Mouse (Mus musculus): ENCODE measurements around the gene Ceacam16.
A peak's percentile ranks its signal among the peaks of the same experiment; 100 is the strongest.

The Ceacam16 gene

DNA sequence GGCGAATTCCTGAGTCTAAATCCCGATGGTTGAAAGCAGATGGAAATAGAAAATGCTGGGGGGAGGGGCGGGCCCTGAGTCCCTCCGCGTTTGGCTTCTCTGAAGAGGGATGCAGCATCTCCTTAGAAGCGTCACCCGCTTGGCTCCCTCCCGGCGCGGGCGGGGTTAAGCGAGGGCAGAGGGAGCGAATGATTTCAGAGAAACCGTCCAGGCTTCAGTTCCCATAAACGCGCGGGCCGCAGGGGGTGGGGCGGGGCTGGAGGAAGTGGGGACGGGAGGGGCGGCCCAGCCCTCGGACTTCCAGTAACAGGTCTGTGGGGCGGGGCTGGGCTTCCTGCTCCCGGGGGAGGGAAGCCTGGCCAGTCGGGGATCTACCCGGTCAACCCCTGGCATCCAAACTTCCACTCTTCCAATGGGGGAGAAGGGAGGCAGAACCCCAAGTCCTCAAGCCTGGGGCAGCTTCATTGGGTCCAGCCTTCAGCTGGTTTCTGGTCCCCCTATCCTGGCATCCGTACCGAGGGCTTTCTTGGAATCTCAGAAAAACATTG is 44.8 kb downstream of the Ceacam16 start:
- DNase-seq (ENCODE audit: low read depth, low spot score): peak; percentile 61

DNA sequence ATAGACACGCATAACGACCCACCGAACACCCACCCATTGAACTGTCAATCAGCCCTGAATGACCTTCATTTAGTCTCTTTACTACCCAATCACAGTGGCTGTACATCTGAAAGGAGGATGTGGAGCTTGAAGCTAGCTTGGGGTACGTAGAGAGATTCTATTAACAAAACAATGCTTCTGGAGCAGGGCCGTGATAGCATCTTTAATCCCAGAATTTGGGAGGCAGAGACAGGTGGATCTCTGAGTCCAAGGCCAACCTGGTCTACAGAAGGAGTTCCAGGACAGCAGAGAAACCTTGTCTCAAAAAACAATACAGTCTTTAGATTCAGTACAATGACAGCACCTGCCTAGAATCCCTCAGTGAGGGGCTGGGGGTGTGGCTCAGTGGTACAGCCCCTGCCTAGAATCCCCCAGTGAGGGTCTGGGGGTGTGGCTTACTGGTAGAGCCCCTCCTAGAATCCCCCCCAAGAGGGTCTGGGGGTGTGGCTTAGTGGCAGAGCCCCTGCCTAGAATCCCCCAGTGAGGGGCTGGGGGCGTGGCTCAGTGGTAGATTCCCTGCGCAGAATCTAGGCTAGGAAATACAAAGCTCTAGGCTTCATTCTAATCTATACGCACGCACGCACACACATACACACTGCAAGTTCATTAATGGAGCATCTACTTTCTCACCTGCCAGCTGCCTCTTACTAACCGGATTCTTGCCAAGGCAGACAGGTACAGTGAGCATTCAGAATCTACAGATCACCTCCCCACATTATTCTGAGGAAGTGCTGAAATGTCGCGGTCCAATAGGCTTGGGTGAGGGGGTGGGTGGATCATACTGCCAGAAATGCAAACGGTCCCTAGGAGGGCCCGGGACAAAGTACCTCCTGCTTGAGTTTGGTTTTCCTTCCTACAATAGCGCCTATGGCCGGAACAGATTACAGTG is 45.5 kb downstream of the Ceacam16 start:
- no peak for DNase-seq (ENCODE audit: low read depth, low spot score)

DNA sequence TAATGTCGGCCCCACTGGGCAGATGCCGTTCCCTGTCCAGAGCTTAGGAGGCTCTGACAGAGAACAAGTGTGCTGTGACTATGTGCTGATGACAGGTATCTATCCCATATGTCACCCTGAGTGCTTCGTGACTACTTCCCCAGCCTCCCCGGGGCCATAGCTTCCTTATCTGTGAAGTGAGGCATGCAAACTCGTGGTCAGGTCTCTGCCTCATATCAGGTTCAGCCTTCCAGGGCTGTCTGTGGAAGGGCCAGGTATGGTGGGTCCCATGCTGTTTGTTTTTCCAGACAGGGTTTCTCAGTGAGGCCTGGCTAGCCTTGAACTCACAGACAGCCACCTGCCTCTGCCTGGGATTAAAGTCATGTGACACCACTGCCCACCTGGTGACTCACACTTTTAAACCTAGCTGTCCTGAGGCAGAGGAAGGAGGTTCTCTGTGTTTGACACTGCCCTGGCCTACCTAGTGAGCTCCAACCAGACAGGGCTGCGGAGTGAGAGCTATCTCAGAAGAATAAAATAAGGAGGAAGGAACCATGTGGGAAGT is 47.4 kb downstream of the Ceacam16 start:
- no peak for DNase-seq (ENCODE audit: low read depth, low spot score)

DNA sequence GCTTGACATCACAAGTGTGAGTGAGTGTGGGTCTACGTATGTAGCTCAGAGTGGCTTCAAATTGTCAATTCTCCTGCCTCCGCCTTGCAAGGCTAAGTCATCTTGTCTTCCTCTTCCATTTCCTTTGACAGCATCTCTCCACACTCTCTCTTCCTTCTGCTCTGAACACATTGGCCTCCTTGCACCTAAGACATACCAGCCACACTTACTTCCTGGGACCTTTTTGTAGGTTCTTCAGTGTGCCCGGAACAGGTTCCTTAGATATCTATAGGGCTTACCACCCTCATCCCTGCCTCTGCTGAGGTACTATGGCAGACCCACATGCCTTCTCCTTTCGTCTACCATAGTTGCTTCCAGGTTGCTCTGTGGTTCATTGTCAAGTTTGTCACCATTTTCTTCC is 47.9 kb downstream of the Ceacam16 start:
- DNase-seq (ENCODE audit: low read depth, low spot score): no peak

DNA sequence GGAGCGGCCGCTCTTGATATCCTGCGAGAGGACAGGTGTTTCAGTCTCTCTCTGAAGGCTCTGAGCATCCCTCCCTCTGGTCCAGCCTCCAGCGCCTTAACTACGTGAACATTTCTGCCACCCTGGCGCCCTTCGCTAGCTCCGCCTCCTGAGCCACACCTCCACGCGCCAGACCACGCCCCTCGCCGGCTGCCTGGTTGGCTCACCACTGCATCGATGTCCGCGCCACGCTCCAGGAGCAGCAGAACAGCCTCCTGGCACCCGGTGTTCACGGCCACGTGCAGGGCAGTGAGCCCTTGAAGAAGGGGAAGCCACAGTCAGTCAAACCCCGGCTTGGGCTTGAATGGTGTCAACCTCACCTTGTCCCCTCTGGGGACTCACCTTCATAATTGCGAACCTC is 50.0 kb downstream of the Ceacam16 start:
- peak; percentile 38 for DNase-seq (ENCODE audit: low read depth, low spot score)

DNA sequence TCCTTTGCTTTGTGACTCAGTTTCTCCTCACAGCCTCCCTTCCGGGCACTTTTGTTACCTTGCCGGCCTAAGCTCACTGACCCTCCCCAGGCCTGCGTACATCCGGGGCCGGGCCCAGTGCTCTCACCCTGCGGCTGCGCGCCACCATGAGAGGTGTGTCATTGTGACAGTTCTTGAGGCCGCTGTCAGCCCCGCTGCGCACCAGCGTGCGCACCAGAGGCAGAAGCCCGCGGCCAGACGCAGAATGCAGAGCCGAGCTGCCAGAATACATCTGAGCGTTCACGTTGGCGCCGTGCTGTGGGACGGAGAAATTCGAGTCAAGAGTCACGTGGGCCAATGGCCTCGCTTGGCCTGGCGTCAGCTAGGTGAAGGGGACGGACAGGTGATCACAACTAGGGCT is 51.7 kb downstream of the Ceacam16 start:
- DNase-seq (ENCODE audit: low read depth, low spot score): no peak

DNA sequence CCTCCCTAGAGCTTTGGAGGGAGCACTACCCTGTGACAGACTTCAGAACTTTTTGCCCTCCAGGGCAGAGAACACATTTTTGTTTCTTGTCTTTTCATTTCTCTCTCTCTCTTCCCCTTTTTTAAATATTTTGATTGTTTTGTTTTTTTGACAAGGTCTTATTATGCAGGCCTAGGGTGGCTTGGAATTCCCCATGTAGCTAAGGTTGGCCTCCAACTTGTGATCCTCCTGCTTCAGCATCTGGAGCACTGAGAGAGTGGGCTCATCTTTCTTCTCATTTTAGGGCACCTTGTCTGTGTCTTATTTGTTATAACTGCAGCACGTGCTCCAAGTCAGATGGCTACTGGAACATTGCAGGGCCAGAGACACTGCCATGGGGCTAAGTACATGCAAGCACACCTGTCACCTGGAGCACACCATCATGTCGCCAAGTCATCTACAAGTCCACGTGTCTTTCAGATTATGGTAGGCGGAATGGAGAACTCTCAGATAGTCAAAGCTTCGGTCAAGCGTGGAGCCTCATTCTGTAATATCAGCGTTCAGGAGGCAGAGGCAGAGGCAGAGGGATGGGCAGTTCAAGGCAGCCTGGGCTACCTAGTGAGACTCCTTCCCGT is 54.6 kb downstream of the Ceacam16 start:
- DNase-seq (ENCODE audit: low read depth, low spot score): no peak

DNA sequence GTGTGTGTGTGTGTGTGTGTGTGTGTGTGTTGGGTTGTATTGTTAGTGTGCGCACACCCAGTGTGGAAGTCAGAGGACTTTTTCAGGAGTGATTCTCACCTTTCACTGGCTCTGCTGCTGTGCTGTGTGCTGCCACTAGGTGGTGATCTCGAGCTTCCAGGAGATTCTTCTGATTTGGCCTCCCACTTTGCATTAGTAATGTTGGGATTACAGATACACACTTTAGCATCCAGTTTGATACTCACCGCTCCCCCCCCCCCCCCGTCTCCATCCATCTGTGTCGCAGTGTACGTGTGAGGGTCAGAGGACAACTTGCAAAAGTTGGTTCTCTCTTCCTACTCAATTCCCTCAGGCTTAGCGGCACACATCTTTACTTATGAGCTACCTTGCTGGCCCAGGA is 58.1 kb downstream of the Ceacam16 start:
- peak; percentile 61 for DNase-seq (ENCODE audit: low read depth, low spot score)
